Mouse (Mus musculus) embryonic facial prominence, embryonic 13.5 days (tissue): ENCODE data around the gene Shld2. TPM values are rescaled to one million over a fixed set of nuclear protein-coding genes. Genes with fewer than 3 reads are reported as not detected.
"Not testable (repeated sequence)": the region's sequence is repeated elsewhere in the genome, so short reads cannot be mapped to it uniquely, and the experiment has no call there.

Experiments
- ATAC-seq: fragments of 200-750 bp; cut with Nextera tagmentation; 2 replicates; pipeline ENCODE4 v1.8.0; 2017; ENCODE audit warnings: low read depth; ENCODE audit not compliant: insufficient number of reproducible peaks, insufficient read depth, low FRiP score, low TSS enrichment
- H3K27ac ChIP-seq: fragments of 300-500 bp; sonication (generic); 2 replicates; pipeline ENCODE4 v1.5.1; 2015; ENCODE audit warnings: moderate library complexity, mild to moderate bottlenecking, inconsistent platforms
- H3K27me3 ChIP-seq: fragments of 300-500 bp; sonication (generic); 2 replicates; pipeline ENCODE4 v1.6.1; 2015; ENCODE audit warnings: mild to moderate bottlenecking, inconsistent platforms
- H3K36me3 ChIP-seq: fragments of 300-500 bp; sonication (generic); 2 replicates; pipeline ENCODE4 v1.6.1; 2015; ENCODE audit warnings: mild to moderate bottlenecking, inconsistent platforms
- H3K4me1 ChIP-seq: fragments of 300-500 bp; sonication (generic); 2 replicates; pipeline ENCODE4 v1.6.1; 2015; ENCODE audit warnings: inconsistent platforms
- H3K4me2 ChIP-seq: fragments of 300-500 bp; sonication (generic); 2 replicates; pipeline ENCODE4 v1.6.1; 2015; ENCODE audit warnings: moderate library complexity, mild to moderate bottlenecking, inconsistent platforms
- H3K4me3 ChIP-seq: fragments of 300-500 bp; sonication (generic); 2 replicates; pipeline ENCODE4 v1.5.1; 2015; ENCODE audit warnings: mild to moderate bottlenecking, inconsistent platforms
- H3K9ac ChIP-seq: fragments of 300-500 bp; sonication (generic); 2 replicates; pipeline ENCODE4 v1.6.1; 2015; ENCODE audit warnings: mild to moderate bottlenecking, inconsistent platforms
- H3K9me3 ChIP-seq: fragments of 300-500 bp; sonication (generic); 2 replicates; pipeline ENCODE4 v1.6.1; 2016; ENCODE audit warnings: inconsistent platforms
- WGBS: fragments of 180-500 bp; shearing (Covaris S2); methylation state at CpG from one replicate; pipeline ENCODE4 v1.1.7; 2015; ENCODE audit warnings: mixed read lengths; 5-methylcytosine and 5-hydroxymethylcytosine counted together
- polyA plus RNA-seq: library from polyadenylated mRNA; unstranded; fragments of >200 nt; fragmentation: Nextera tagmentation; extraction: Ambion mirVana; gene quantifications from 2 replicates; pipeline ENCODE4 v1.2.1, GENCODE M21; 2015

Shld2 gene
- polyA plus RNA-seq, 1 experiment from 2014 or later, result 15.8 TPM

- no peak for ATAC-seq
Measured at GRCm38 (mm10) chr14:34317431-34317830, 7.1 kb upstream of the Shld2 start.

GRCm38 (mm10) chr14:34316346-34316745 lies 6.1 kb upstream of the Shld2 start:
- Histone ChIP-seq H3K9me3 (no peaks in the 10 kb centered on the region), H3K9ac (no peak overlapping the region), H3K27me3 (no peaks in the 10 kb centered on the region), H3K4me1 (peaks cover 24% of the 10 kb centered on the region), H3K4me2 (no peak overlapping the region), H3K36me3 (peaks cover 20% of the 10 kb centered on the region), H3K4me3 (no peak overlapping the region), H3K27ac (no peak overlapping the region)
- ATAC-seq, result no peak
- WGBS, result 89% methylated on average over 2 of the region's 2 CpGs

More at GRCm38 (mm10) chr14:34317431-34317830, 7.1 kb upstream of the Shld2 start:
- Histone ChIP-seq H3K4me1 (peaks cover 20% of the 10 kb centered on the region), H3K4me3 (no peak overlapping the region), H3K4me2 (no peak overlapping the region), H3K27me3 (no peaks in the 10 kb centered on the region), H3K9ac (no peak overlapping the region), H3K27ac (no peak overlapping the region), H3K9me3 (no peaks in the 10 kb centered on the region), H3K36me3 (peaks cover 24% of the 10 kb centered on the region)
- WGBS, result 72% methylated on average over 3 of the region's 3 CpGs

- WGBS, result 80% methylated on average over 3 of the region's 3 CpGs
- Histone ChIP-seq H3K9me3 (no peaks in the 10 kb centered on the region), H3K4me1 (peaks cover 25% of the 10 kb centered on the region)
Measured at GRCm38 (mm10) chr14:34314796-34315195, 4.5 kb upstream of the Shld2 start.

DNA sequence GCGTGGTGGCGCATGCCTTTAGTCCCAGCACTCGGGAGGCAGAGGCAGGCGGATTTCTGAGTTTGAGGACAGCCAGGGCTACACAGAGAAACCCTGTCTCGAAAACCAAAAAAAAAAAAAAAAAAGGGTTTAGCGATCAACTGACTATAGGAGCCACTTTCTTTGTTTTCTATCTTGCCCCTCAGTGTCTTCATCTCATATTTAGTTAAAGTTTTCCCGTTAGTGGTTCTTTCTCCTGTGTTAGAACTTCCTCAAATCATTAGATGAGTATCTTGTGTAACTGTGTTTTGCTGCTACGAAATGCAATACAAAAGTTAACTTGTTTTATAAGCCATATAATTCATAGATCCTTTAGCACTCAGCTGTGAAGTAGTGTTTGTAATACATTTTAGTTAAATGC lies 4.1 kb upstream of the Shld2 start:
- peaks cover 28% of the 10 kb centered on the region for H3K4me1 ChIP-seq
- H3K9me3 ChIP-seq, H3K9ac ChIP-seq, ATAC-seq, H3K27ac ChIP-seq, H3K36me3 ChIP-seq, H3K27me3 ChIP-seq, H3K4me3 ChIP-seq, H3K4me2 ChIP-seq: not testable (repeated sequence)
- WGBS, result 88% methylated on average over 8 of the region's 8 CpGs

More at GRCm38 (mm10) chr14:34314796-34315195, 4.5 kb upstream of the Shld2 start:
- Histone ChIP-seq H3K36me3 (peaks cover 8% of the 10 kb centered on the region), H3K9ac (no peak overlapping the region), H3K27me3 (no peaks in the 10 kb centered on the region), H3K4me2 (no peak overlapping the region), H3K27ac (no peak overlapping the region), H3K4me3 (no peak overlapping the region)
- ATAC-seq, result no peak

DNA sequence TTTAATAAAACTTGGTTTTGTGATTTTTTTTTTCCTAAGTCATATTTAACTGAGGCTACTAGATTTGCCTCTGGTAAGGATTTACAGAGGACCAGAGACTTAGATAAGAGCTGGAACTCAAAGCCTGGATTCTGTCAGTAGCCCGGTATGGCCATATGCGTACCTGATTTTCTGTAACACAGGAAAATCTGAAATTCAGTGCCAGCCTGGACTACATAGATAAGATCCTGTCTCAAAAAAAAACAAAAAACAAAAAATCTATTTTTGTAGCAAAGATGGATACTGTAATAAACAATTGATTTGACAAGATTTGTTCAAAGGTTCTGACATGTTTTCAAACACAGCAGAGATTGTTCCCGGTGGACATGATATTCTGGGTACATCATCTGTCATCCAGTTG lies 3.3 kb upstream of the Shld2 start:
- no peak overlapping the region for H3K4me3 ChIP-seq
- ATAC-seq, result no peak
- peaks cover 4% of the 10 kb centered on the region; the same call in 1 of the 2 replicates for H3K36me3 ChIP-seq
- WGBS, result 82% methylated on average over 3 of the region's 3 CpGs
- no peak overlapping the region for H3K9ac ChIP-seq
- peak overlapping the region; percentile 68 for H3K4me2 ChIP-seq
- peaks cover 28% of the 10 kb centered on the region for H3K4me1 ChIP-seq
- H3K9me3 ChIP-seq, result no peaks in the 10 kb centered on the region
- no peak overlapping the region for H3K27ac ChIP-seq
- H3K27me3 ChIP-seq, result no peaks in the 10 kb centered on the region

DNA sequence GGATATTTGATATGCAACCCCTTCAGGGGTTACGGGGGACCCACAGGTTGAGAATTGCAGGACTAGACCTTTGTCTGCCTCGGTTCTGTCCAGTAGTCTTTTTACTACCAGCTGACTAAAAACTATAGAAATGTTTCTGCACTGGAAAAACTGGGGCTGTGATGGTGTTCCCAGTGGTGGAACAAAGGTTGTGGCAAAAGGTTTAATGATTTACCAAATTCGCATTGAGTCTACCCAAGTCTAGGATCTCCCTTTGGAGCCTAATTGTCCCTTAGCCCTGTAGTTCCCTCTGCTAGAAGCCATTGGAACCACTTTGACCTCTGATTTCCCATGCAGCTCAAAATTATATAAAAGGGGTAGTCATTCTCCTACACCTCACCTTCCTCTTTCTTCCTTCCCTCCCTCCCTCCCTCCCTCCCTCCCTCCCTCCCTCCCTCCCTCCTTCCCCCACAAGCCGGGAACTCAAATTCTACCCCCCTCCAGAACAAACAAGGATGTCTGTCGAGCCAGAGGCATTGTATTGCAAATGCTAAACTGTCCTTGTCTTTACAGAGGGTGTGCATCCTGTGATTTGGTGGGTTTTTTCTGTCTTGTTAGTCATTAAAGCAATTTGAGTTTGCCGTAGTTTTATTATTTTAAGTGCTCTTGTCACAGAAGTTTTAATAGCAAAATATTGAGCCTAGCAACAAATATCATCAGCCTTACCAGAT lies 2.2 kb upstream of the Shld2 start:
- Histone ChIP-seq H3K27me3 (no peaks in the 10 kb centered on the region), H3K27ac (no peak overlapping the region), H3K4me2 (peak overlapping the region; percentile 68), H3K9ac (peak overlapping the region; percentile 54), H3K4me3 (peak overlapping the region; percentile 91), H3K36me3 (peaks cover 6% of the 10 kb centered on the region; the same call in 1 of the 2 replicates), H3K4me1 (peaks cover 24% of the 10 kb centered on the region), H3K9me3 (no peaks in the 10 kb centered on the region)
- 14% methylated on average over 5 of the region's 6 CpGs for WGBS
- no peak for ATAC-seq

DNA sequence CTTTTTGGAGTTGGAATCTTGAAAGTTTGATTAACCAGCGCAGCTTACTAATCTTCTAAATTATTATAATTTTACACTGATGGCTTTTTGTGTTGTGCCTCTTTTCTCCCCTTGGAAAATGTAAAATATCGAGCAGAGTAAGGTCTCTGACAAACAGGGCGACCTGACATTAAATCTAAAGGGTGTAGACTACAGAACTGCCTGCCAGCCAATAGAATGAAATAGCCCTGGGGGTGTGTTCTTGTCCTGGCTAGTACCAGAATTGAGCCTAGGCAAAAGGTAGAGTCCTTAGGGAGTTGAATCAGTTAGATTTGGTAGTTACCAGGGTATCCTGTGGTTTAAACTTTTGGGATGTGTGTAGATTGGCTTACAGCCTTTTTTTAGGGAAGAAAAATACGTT lies 1.4 kb upstream of the Shld2 start:
- Histone ChIP-seq H3K27ac (peak overlapping the region; percentile 96; the same call in 1 of the 2 replicates), H3K9me3 (no peaks in the 10 kb centered on the region), H3K4me3 (peak overlapping the region; percentile 91), H3K4me2 (peak overlapping the region; percentile 68), H3K36me3 (peaks cover 6% of the 10 kb centered on the region; the same call in 1 of the 2 replicates), H3K9ac (peak overlapping the region; percentile 97), H3K4me1 (peaks cover 24% of the 10 kb centered on the region), H3K27me3 (no peaks in the 10 kb centered on the region)
- ATAC-seq, result no peak
- WGBS, result 5% methylated on average over 4 of the region's 4 CpGs

GRCm38 (mm10) chr14:34311021-34311631 lies 833 bp upstream of the Shld2 start:
- Histone ChIP-seq H3K36me3 (peaks cover 6% of the 10 kb centered on the region; the same call in 1 of the 2 replicates), H3K27ac (peak overlapping the region; percentile 96), H3K9me3 (no peaks in the 10 kb centered on the region), H3K9ac (peak overlapping the region; percentile 97), H3K27me3 (no peaks in the 10 kb centered on the region), H3K4me3 (peak overlapping the region; percentile 91), H3K4me1 (peaks cover 24% of the 10 kb centered on the region), H3K4me2 (peak overlapping the region; percentile 68)
- WGBS, result under 1% methylated on average over 47 of the region's 47 CpGs
- no peak for ATAC-seq

- no peaks in the 10 kb centered on the region for H3K9me3 ChIP-seq
- H3K4me2 ChIP-seq, result peak overlapping the region; percentile 68
- ATAC-seq, result no peak
- peaks cover 23% of the 10 kb centered on the region for H3K4me1 ChIP-seq
- H3K27ac ChIP-seq, result peak overlapping the region; percentile 96
- no peaks in the 10 kb centered on the region for H3K27me3 ChIP-seq
- peak overlapping the region; percentile 97 for H3K9ac ChIP-seq
- 7% methylated on average over 5 of the region's 5 CpGs for WGBS
- peaks cover 6% of the 10 kb centered on the region; the same call in 1 of the 2 replicates for H3K36me3 ChIP-seq
- H3K4me3 ChIP-seq, result peak overlapping the region; percentile 91
Measured at GRCm38 (mm10) chr14:34309907-34310233, 423 bp downstream of the Shld2 start.

- no peaks in the 10 kb centered on the region for H3K9me3 ChIP-seq
- WGBS, result 87% methylated on average over 4 of the region's 4 CpGs
- H3K27me3 ChIP-seq, result no peaks in the 10 kb centered on the region
- no peak overlapping the region for H3K4me3 ChIP-seq
- H3K27ac ChIP-seq, result no peak overlapping the region
- no peak for ATAC-seq
- peaks cover 20% of the 10 kb centered on the region for H3K4me1 ChIP-seq
- H3K36me3 ChIP-seq, result peaks cover 7% of the 10 kb centered on the region; the same call in 1 of the 2 replicates
- peak overlapping the region; percentile 68 for H3K4me2 ChIP-seq
- peak overlapping the region; percentile 97; the same call in 1 of the 2 replicates for H3K9ac ChIP-seq
Measured at GRCm38 (mm10) chr14:34309266-34309665, 1.0 kb downstream of the Shld2 start.

- WGBS, result 44% methylated on average over 5 of the region's 5 CpGs
- Histone ChIP-seq H3K36me3 (0 out of 2 replicates have a peak, but pooled peaks cover 17% of the 10 kb centered on the region), H3K9me3 (no peaks in the 10 kb centered on the region), H3K4me3 (no peak overlapping the region), H3K9ac (no peak overlapping the region), H3K4me1 (peaks cover 6% of the 10 kb centered on the region; the same call in 1 of the 2 replicates), H3K27me3 (no peaks in the 10 kb centered on the region), H3K4me2 (no peak overlapping the region), H3K27ac (no peak overlapping the region)
- no peak for ATAC-seq
Measured at GRCm38 (mm10) chr14:34303265-34303680, 7.0 kb downstream of the Shld2 start.
